Mouse (Mus musculus): Measurements from ENCODE around the gene Avpr2. TPM values are rescaled to one million over a fixed set of nuclear protein-coding genes. Genes with fewer than 3 reads are reported as not detected.

Avpr2 gene
- total RNA-seq, 2 experiments from 2014 or later: not detected

GRCm38 (mm10) chrX:73916945-73917344 lies 25.0 kb downstream of the Avpr2 start:
- no peak for DNase-seq

DNA sequence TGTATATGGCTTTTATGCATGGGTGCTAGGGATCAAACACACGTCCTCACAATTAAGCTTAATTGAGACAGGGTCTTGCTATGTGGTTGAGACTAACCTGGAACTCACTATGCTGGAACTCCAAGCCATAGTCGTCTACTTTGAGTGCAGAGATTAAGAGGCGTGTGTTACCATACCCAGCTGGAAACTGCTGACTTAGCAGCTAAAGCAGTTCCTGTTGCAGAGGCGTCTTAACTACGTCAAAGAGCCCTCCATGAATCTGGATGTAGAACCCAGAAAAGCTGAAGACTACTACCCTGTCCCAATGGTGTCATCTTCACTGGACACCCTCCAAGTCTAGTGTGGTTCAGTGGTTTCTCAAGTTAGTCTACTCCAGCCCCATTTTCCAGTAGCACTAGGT lies 26.7 kb downstream of the Avpr2 start:
- no peak for DNase-seq

DNA sequence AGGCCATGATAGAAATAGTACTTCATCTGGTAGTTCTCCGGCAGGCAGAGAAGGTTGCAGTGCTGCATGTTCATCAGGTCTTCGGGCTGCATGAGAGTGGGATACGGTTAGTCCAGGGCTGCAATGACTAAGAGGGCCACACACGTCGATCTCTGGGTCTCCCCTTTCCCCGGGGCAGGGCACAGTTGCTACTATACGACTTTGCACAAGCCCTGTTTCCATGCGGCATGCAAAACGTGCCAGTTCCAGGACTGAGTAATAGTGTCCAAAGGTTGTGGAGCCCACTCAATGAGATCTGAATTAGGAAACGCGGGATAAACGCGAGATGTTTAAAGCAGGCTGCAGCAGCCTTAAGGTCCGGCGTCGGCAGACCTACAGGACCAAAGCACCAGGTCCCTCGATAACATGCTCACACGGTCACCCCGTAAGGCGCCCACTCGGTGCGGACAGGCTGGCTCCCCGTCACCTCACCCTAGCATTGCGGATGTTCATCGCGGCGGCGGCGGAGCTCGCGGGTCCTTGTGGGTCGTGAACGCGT lies 29.5 kb downstream of the Avpr2 start:
- no peak for DNase-seq

GRCm38 (mm10) chrX:73921823-73922549 lies 30.1 kb downstream of the Avpr2 start, which contains the start of the genes Arhgap4 and Naa10:
Gene Arhgap4, minus strand, starts transcription at chrX:73921870.
Gene Naa10, minus strand, starts transcription at chrX:73921944.
- DNase-seq: peak; percentile 86

DNA sequence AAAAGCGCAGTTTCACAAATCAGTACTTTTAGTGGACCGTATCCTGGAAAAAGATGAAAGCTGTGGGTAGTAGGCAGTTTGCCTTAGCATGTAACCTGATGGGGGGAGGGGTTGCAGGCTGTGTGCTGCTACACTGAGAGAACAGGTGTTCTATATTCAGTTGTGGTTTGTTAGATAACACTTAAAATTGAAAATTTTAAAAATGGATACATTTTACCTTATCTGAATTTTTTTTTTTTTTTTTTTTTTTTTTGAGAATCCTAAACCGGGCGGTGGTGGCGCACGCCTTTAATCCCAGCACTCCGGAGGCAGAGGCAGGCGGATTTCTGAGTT lies 30.6 kb downstream of the Avpr2 start:
- no peak for DNase-seq

DNA sequence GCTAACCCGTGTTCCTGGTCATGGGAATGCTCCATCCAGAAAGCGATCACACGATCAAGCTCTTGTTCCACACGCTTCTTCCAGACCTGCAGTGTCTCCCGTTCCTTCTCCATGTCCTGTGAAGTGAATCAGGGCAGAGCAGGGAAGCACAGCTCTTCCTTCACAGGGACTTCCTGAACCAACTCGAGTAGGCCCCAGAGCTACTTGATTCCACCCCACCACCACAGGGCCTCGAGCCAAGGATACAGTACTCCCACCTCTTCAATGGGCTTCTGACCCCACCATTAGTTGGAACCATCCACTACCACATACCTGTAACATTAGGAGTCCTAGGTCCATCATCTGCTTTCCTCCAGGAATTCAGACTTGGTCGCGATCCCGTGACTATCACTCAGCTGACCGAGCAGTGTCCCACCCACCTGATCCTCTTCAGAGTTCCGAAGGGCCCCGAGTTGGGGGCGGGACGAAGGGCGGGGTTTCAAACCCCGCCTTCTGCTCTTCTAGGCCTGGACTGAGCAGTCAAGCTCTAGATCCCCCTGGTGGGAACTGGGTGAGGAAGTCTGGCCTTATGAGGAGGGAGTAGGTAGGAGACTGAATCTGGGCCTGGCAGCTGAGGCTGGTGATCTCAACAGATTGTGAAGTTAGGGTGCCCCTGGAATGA lies 38.6 kb downstream of the Avpr2 start, which contains the start of gene Renbp:
Renbp (minus strand) TSS at position 449 of the 661 bp plus-strand sequence.
- peak; percentile 60 for DNase-seq

DNA sequence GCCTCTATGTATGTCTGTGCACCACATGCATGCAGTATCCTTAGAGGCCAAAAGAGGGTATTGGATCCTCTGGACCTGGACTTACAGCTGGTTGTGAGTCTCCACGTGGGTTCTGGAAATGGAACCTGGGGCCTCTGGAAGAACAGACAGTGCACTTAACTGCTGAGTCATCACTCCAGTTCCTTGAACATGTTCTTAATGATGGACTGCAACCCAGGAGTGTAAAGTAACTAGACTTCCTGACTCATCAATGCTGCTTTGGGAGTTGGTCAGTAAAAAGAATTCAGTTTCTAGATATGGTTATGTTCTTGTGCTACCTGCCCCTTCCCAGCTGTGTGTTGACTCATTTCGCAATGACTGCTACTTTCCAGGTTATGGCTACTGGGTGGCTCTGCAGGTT lies 40.0 kb downstream of the Avpr2 start:
- no peak for DNase-seq

- DNase-seq: no peak
Measured at GRCm38 (mm10) chrX:73941860-73942259, 50.0 kb downstream of the Avpr2 start.

DNA sequence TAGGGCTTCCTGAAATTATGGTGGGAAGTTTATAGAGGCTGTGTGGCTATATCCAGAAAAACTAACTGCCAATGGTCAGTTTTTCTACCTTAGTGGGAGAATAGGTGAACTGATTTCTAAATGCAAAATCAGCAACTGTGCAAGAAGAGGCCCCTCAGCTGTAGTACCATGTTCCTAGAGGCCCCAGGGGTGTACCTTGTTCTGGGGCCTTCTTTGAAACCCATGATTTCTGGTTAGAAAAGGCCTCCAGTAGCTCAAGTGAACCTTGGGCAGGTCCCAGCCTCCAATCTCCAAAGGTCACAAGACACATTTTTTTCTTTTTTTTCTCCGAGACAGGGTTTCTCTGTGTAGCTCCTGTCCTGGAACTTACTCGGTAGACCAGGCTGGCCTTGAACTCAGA lies 50.4 kb downstream of the Avpr2 start:
- no peak for DNase-seq

Other genes with a start within 250 kb of the Avpr2 start
- gene Pnck, start 232.0 kb upstream of the Avpr2 start, total RNA-seq (2021): 10 to 100 TPM in 1 of 2 experiments, 1 to 10 TPM in 1; 8.6 to 10.3 TPM
- gene Slc6a8, start 219.0 kb upstream of the Avpr2 start, total RNA-seq (2021): 100 to 1,000 TPM in 1 of 2 experiments, 10 to 100 TPM in 1; 96.2 to 127 TPM
- gene Bcap31, start 175.9 kb upstream of the Avpr2 start, total RNA-seq (2021): 10 to 100 TPM; 45.9 to 58.5 TPM
- gene Abcd1, start 175.5 kb upstream of the Avpr2 start, total RNA-seq (2021): 10 to 100 TPM; 22.8 to 30.4 TPM
- under 1 TPM; 0.61 to 0.67 TPM for gene Plxnb3, start 135.0 kb upstream of the Avpr2 start, total RNA-seq (2021)
- gene Srpk3, start 117.7 kb upstream of the Avpr2 start, total RNA-seq (2021): 10 to 100 TPM; 39.6 to 60.5 TPM
- 100 to 1,000 TPM; 399 to 430 TPM for gene Idh3g, start 105.2 kb upstream of the Avpr2 start, total RNA-seq (2021)
- 10 to 100 TPM; 72.3 to 80.8 TPM for gene Ssr4, start 105.1 kb upstream of the Avpr2 start, total RNA-seq (2021)
- gene Pdzd4, start 67.1 kb upstream of the Avpr2 start, total RNA-seq (2021): 1 to 10 TPM; 1.1 to 1.4 TPM
- 1 to 10 TPM; 1.2 to 2.3 TPM for gene L1cam, start 4.0 kb downstream of the Avpr2 start, total RNA-seq (2021)
- gene Arhgap4, start 29.8 kb downstream of the Avpr2 start, total RNA-seq (2021): 1 to 10 TPM in 1 of 2 experiments, under 1 TPM in 1; 0.41 to 1.6 TPM
- 10 to 100 TPM; 59.1 to 60.5 TPM for gene Naa10, start 29.8 kb downstream of the Avpr2 start, total RNA-seq (2021)
- 1 to 10 TPM; 1.7 to 2.5 TPM for gene Renbp, start 38.7 kb downstream of the Avpr2 start, total RNA-seq (2021)
- 10 to 100 TPM; 26.0 to 35.7 TPM for gene Hcfc1, start 74.3 kb downstream of the Avpr2 start, total RNA-seq (2021)
- 10 to 100 TPM; 37.4 to 40.6 TPM for gene Irak1, start 131.8 kb downstream of the Avpr2 start, total RNA-seq (2021)
- not detected for gene Opn1mw, start 235.4 kb downstream of the Avpr2 start, total RNA-seq (2021)
- gene Mecp2, start 243.3 kb downstream of the Avpr2 start, total RNA-seq (2021): 10 to 100 TPM; 21.1 to 23.1 TPM

Measured in gastrocnemius, postnatal 25 days (tissue).